Mouse (Mus musculus): Measurements from ENCODE around the gene Tmem145. TPM values are rescaled to one million over a fixed set of nuclear protein-coding genes. Genes with fewer than 3 reads are reported as not detected.

Tmem145 gene
- polyA plus RNA-seq, 1 experiment from 2014 or later: 1.7 TPM

Other genes starting within 250 kb of the Tmem145 start
- gene Grik5, start 233.8 kb upstream of the Tmem145 start, polyA plus RNA-seq (2014; fragmentation: Nextera tagmentation; extraction: Ambion mirVana): 7.0 and 8.3 TPM in 2 replicates
- 24.1 and 25.2 TPM in 2 replicates for gene Zfp574, start 233.5 kb upstream of the Tmem145 start, polyA plus RNA-seq (2014; fragmentation: Nextera tagmentation; extraction: Ambion mirVana)
- gene Pou2f2, start 126.4 kb upstream of the Tmem145 start, polyA plus RNA-seq (2014; fragmentation: Nextera tagmentation; extraction: Ambion mirVana): 1.5 TPM in 2 replicates
- gene Dedd2, start 85.5 kb upstream of the Tmem145 start, polyA plus RNA-seq (2014; fragmentation: Nextera tagmentation; extraction: Ambion mirVana): 8.3 and 9.4 TPM in 2 replicates
- 4.1 and 4.4 TPM in 2 replicates for gene Zfp526, start 84.7 kb upstream of the Tmem145 start, polyA plus RNA-seq (2014; fragmentation: Nextera tagmentation; extraction: Ambion mirVana)
- gene Gsk3a, start 68.3 kb upstream of the Tmem145 start, polyA plus RNA-seq (2014; fragmentation: Nextera tagmentation; extraction: Ambion mirVana): 14.3 and 14.8 TPM in 2 replicates
- 23.3 and 26.0 TPM in 2 replicates for gene Erf, start 55.3 kb upstream of the Tmem145 start, polyA plus RNA-seq (2014; fragmentation: Nextera tagmentation; extraction: Ambion mirVana)
- gene Cic, start 38.4 kb upstream of the Tmem145 start, polyA plus RNA-seq (2014; fragmentation: Nextera tagmentation; extraction: Ambion mirVana): 48.8 and 49.0 TPM in 2 replicates
- 173 and 200 TPM in 2 replicates for gene Pafah1b3, start 8.1 kb upstream of the Tmem145 start, polyA plus RNA-seq (2014; fragmentation: Nextera tagmentation; extraction: Ambion mirVana)
- 0.77 and 1.3 TPM in 2 replicates for gene Prr19, start 4.7 kb upstream of the Tmem145 start, polyA plus RNA-seq (2014; fragmentation: Nextera tagmentation; extraction: Ambion mirVana)
- 15.4 and 15.8 TPM in 2 replicates for gene Megf8, start 11.1 kb downstream of the Tmem145 start, polyA plus RNA-seq (2014; fragmentation: Nextera tagmentation; extraction: Ambion mirVana)
- 17.7 and 80.3 TPM in 2 replicates for gene Cnfn, start 63.6 kb downstream of the Tmem145 start, polyA plus RNA-seq (2014; fragmentation: Nextera tagmentation; extraction: Ambion mirVana)
- 4.2 and 4.9 TPM in 2 replicates for gene Lipe, start 92.6 kb downstream of the Tmem145 start, polyA plus RNA-seq (2014; fragmentation: Nextera tagmentation; extraction: Ambion mirVana)
- gene Cxcl17, start 106.8 kb downstream of the Tmem145 start, polyA plus RNA-seq (2014; fragmentation: Nextera tagmentation; extraction: Ambion mirVana): 0.85 and 1.9 TPM in 2 replicates
- 2.2 and 6.3 TPM in 2 replicates for gene Ceacam1, start 171.5 kb downstream of the Tmem145 start, polyA plus RNA-seq (2014; fragmentation: Nextera tagmentation; extraction: Ambion mirVana)
- gene Ceacam2, start 233.8 kb downstream of the Tmem145 start, polyA plus RNA-seq (2014; fragmentation: Nextera tagmentation; extraction: Ambion mirVana): 0.19 TPM in 1 of 2 replicates, not detected in the other